Comparison of ENCODE assay signal across 8 mouse cellular contexts in genomic region chr10:94035658-94036374, GRCm38 (mm10). TPM values are rescaled to one million over a fixed set of nuclear protein-coding genes. Genes with fewer than 3 reads are reported as not detected.
DNase-seq lines count a peak whose midpoint lies in the region; ATAC-seq and TF ChIP-seq lines count a peak whose summit lies in the region.

Gene Vezt (minus strand): TSS chr10:94035817.
Gene Fgd6 (plus strand): TSS chr10:94036001.

- WGBS in forebrain, embryonic 13.5 days = under 1% methylated on average over 74 of the region's 77 CpGs
- WGBS in large intestine, adult 2 months = under 1% methylated on average over 75 of the region's 77 CpGs
- under 1% methylated on average over 70 of the region's 77 CpGs for WGBS in liver, postnatal 0 days (ENCODE audit: insufficient replicate concordance)
- WGBS in neural tube, embryonic 14.5 days = under 1% methylated on average over 69 of the region's 77 CpGs

- peak; percentile 96 for ATAC-seq in cerebellum, adult (ENCODE audit: insufficient number of reproducible peaks, low FRiP score, low TSS enrichment)
- peak; percentile 99 for ATAC-seq in forebrain, embryonic 13.5 days
- peak; percentile 97 for ATAC-seq in liver, postnatal 0 days
- peak; percentile 99 for ATAC-seq in neural tube, embryonic 14.5 days (ENCODE audit: low read depth)

- H3K27ac ChIP-seq in ES-Bruce4 (ENCODE audit: insufficient read depth, low read length) = no peak within 1 kb of the TSS
- H3K27ac ChIP-seq in forebrain, embryonic 13.5 days = peak within 1 kb of the TSS; percentile 65
- peak within 1 kb of the TSS; percentile 87 for H3K27ac ChIP-seq in liver, postnatal 0 days (ENCODE audit: low read depth)
- H3K27ac ChIP-seq in neural tube, embryonic 14.5 days (ENCODE audit: low read depth, low read length) = peak within 1 kb of the TSS; percentile 76

- peak within 1 kb of the TSS; percentile 93 for H3K4me3 ChIP-seq in ES-Bruce4 (ENCODE audit: low read depth, low read length)
- peak within 1 kb of the TSS; percentile 80 for H3K4me3 ChIP-seq in forebrain, embryonic 13.5 days
- peak within 1 kb of the TSS; percentile 89 for H3K4me3 ChIP-seq in liver, postnatal 0 days (ENCODE audit: low read depth, low read length)
- peak within 1 kb of the TSS; percentile 86 for H3K4me3 ChIP-seq in neural tube, embryonic 14.5 days (ENCODE audit: low read depth, low read length)

- TF ChIP-seq EP300 in ES-Bruce4 (IDR thresholded peaks at IDR 0.05; ENCODE audit: insufficient read depth, low read depth, low read length) = no peak
- peak; percentile 63; the same call in 1 of the 2 replicates for TF ChIP-seq EP300 in liver, postnatal 0 days (IDR thresholded peaks at IDR 0.05; ENCODE audit: low read depth)

- H3K9me3 ChIP-seq in ES-Bruce4 (replicated peaks; ENCODE audit: control insufficient read depth, insufficient read depth, low read length, poor library complexity, severe bottlenecking) = no peaks in the 10 kb centered on the region
- no peaks in the 10 kb centered on the region for H3K9me3 ChIP-seq in forebrain, embryonic 13.5 days (replicated peaks)
- no peaks in the 10 kb centered on the region for H3K9me3 ChIP-seq in liver, postnatal 0 days (ENCODE audit: low read length)
- no peaks in the 10 kb centered on the region for H3K9me3 ChIP-seq in neural tube, embryonic 14.5 days (ENCODE audit: control insufficient read depth, low read length)

- intact Hi-C loops in heart, postnatal 10 days (cut with DNase I) = loop anchor here (1.0 to 5.0 kb wide), 2 partner anchors 36 to 80 kb away; no protein-coding TSS in a partner anchor

- no peaks in the 10 kb centered on the region; the same call in 1 of the 2 replicates for H3K36me3 ChIP-seq in ES-Bruce4 (ENCODE audit: control insufficient read depth, insufficient read depth, low read length, poor library complexity, severe bottlenecking)
- H3K36me3 ChIP-seq in forebrain, embryonic 13.5 days (ENCODE audit: poor library complexity, severe bottlenecking) = peaks cover 8% of the 10 kb centered on the region
- H3K36me3 ChIP-seq in liver, postnatal 0 days (replicated peaks; ENCODE audit: insufficient read depth, low read length) = no peaks in the 10 kb centered on the region
- no peaks in the 10 kb centered on the region for H3K36me3 ChIP-seq in neural tube, embryonic 14.5 days (ENCODE audit: control insufficient read depth, insufficient read depth, low read length)

- H3K4me2 ChIP-seq in forebrain, embryonic 13.5 days = peak within 1 kb of the TSS; percentile 76
- H3K4me2 ChIP-seq in liver, postnatal 0 days (ENCODE audit: low read depth, low read length) = peak within 1 kb of the TSS; percentile 77
- H3K4me2 ChIP-seq in neural tube, embryonic 14.5 days (ENCODE audit: low read depth, low read length) = peak within 1 kb of the TSS; percentile 65

- peak within 1 kb of the TSS; percentile 68 for H3K9ac ChIP-seq in ES-Bruce4 (ENCODE audit: low read depth, poor library complexity, severe bottlenecking)
- H3K9ac ChIP-seq in forebrain, embryonic 13.5 days = peak within 1 kb of the TSS; percentile 92
- H3K9ac ChIP-seq in liver, postnatal 0 days (replicated peaks) = peak within 1 kb of the TSS; percentile 93
- peak within 1 kb of the TSS; percentile 85 for H3K9ac ChIP-seq in neural tube, embryonic 14.5 days (replicated peaks; ENCODE audit: low read depth, low read length)

- no peaks in the 10 kb centered on the region for H3K4me1 ChIP-seq in ES-Bruce4 (ENCODE audit: control insufficient read depth, insufficient read depth, low read length)
- H3K4me1 ChIP-seq in forebrain, embryonic 13.5 days = peaks cover 29% of the 10 kb centered on the region
- H3K4me1 ChIP-seq in liver, postnatal 0 days (ENCODE audit: insufficient read depth) = peaks cover 12% of the 10 kb centered on the region
- peaks cover 13% of the 10 kb centered on the region for H3K4me1 ChIP-seq in neural tube, embryonic 14.5 days (ENCODE audit: control insufficient read depth, insufficient read depth, low read length)

- DNase-seq in heart, postnatal 10 days = peak; percentile 99 to 100
- peak; percentile 93 for DNase-seq in large intestine, adult 2 months (ENCODE audit: low read depth, low spot score)
- DNase-seq in liver, postnatal 0 days = peak; percentile 99
- peak; percentile 99 for DNase-seq in testis, postnatal 10 days (ENCODE audit: low spot score)

- peak; percentile 45 for TF ChIP-seq CTCF in ES-Bruce4 (IDR thresholded peaks at IDR 0.05; ENCODE audit: low read depth, low read length)
- peak; percentile 91 for TF ChIP-seq CTCF in liver, postnatal 0 days (IDR thresholded peaks at IDR 0.05; ENCODE audit: low read depth)

- no peaks in the 10 kb centered on the region for H3K27me3 ChIP-seq in ES-Bruce4 (ENCODE audit: control insufficient read depth, insufficient read depth, low read length, poor library complexity, severe bottlenecking)
- no peaks in the 10 kb centered on the region for H3K27me3 ChIP-seq in forebrain, embryonic 13.5 days
- no peaks in the 10 kb centered on the region for H3K27me3 ChIP-seq in liver, postnatal 0 days (ENCODE audit: insufficient read depth, low read length)
- no peaks in the 10 kb centered on the region for H3K27me3 ChIP-seq in neural tube, embryonic 14.5 days (ENCODE audit: control insufficient read depth, insufficient read depth, low read length)

- TF ChIP-seq POLR2A in ES-Bruce4 (IDR thresholded peaks at IDR 0.05; ENCODE audit: insufficient read depth, low read length) = no peak

RNA-seq across cellular contexts. Expression of gene Vezt, which starts in this region (rescaled TPM):
- 15.4 and 17.3 TPM in 2 replicates for polyA plus RNA-seq in ES-Bruce4 (2011; ENCODE audit: insufficient read depth, insufficient read length, low read depth, missing spikeins)
- polyA plus RNA-seq in forebrain, embryonic 13.5 days (2015; fragmentation: Nextera tagmentation; extraction: Ambion mirVana) = 50.8 and 55.4 TPM in 2 replicates
- 10 to 100 TPM; 37.9 to 40.2 TPM for total RNA-seq in heart, postnatal 10 days (2021)
- polyA plus RNA-seq in large intestine, adult 2 months (2012; rRNA removed) = 7.4 and 11.0 TPM in 2 replicates
- 8.6 TPM in 2 replicates for polyA plus RNA-seq in liver, postnatal 0 days (2015; fragmentation: Nextera tagmentation; extraction: Ambion mirVana)
- 60.5 and 62.3 TPM in 2 replicates for polyA plus RNA-seq in neural tube, embryonic 14.5 days (2014; fragmentation: Nextera tagmentation; extraction: Ambion mirVana)

RNA-seq across cellular contexts. Expression of gene Fgd6, which starts in this region (rescaled TPM):
- polyA plus RNA-seq in ES-Bruce4 (2011; ENCODE audit: insufficient read depth, insufficient read length, low read depth, missing spikeins) = 5.3 and 5.8 TPM in 2 replicates
- 1.8 and 2.0 TPM in 2 replicates for polyA plus RNA-seq in forebrain, embryonic 13.5 days (2015; fragmentation: Nextera tagmentation; extraction: Ambion mirVana)
- total RNA-seq in heart, postnatal 10 days (2021) = 1 to 10 TPM; 5.9 to 6.0 TPM
- polyA plus RNA-seq in large intestine, adult 2 months (2012; rRNA removed) = 3.8 and 5.7 TPM in 2 replicates
- 2.4 TPM in 2 replicates for polyA plus RNA-seq in liver, postnatal 0 days (2015; fragmentation: Nextera tagmentation; extraction: Ambion mirVana)
- 2.4 and 3.4 TPM in 2 replicates for polyA plus RNA-seq in neural tube, embryonic 14.5 days (2014; fragmentation: Nextera tagmentation; extraction: Ambion mirVana)
